In genomic region chr17:46860120-46860519, GRCm38 (mm10) we compare ENCODE assay signal across 18 mouse cellular contexts. TPM values are rescaled to one million over a fixed set of nuclear protein-coding genes. Genes with fewer than 3 reads are reported as not detected.
"Had no signal": no experiment of that assay in that cellular context is flagged by ENCODE, and none has a peak within 500 bp of the region (broad histone marks: within the 10 kb centered on the region; RNA-seq: fewer than 3 reads in every experiment).

No protein-coding gene starts in this region.

- H3K36me3 ChIP-seq: limb, embryonic 12.5 days; liver, embryonic 13.5 days; lung, embryonic 15.5 days; midbrain, embryonic 15.5 days; stomach, embryonic 15.5 days had no signal

- H3K4me2 ChIP-seq: limb, embryonic 12.5 days; liver, embryonic 13.5 days; lung, embryonic 15.5 days; midbrain, embryonic 15.5 days; stomach, embryonic 15.5 days had no signal

- H3K4me3 ChIP-seq: limb, embryonic 12.5 days; liver, embryonic 13.5 days; lung, embryonic 15.5 days; midbrain, embryonic 15.5 days; stomach, embryonic 15.5 days had no signal

- H3K9ac ChIP-seq: limb, embryonic 12.5 days; liver, embryonic 13.5 days; liver, postnatal 0 days; lung, embryonic 15.5 days; midbrain, embryonic 15.5 days; stomach, embryonic 15.5 days had no signal

- H3K27ac ChIP-seq: limb, embryonic 12.5 days; lung, embryonic 15.5 days; stomach, embryonic 15.5 days had no signal

- DNase-seq: kidney, adult 2 months; kidney, postnatal 25 days; liver; liver, embryonic 13.5 days; liver, postnatal 0 days; lung, postnatal 14 days; thymus, adult 2 months; thymus, postnatal 25 days had no signal

- H3K9me3 ChIP-seq: limb, embryonic 12.5 days; liver, embryonic 13.5 days; lung, embryonic 15.5 days; midbrain, embryonic 15.5 days; stomach, embryonic 15.5 days had no signal

- H3K27me3 ChIP-seq: limb, embryonic 12.5 days; liver, embryonic 13.5 days; lung, embryonic 15.5 days; midbrain, embryonic 15.5 days; stomach, embryonic 15.5 days had no signal

- ATAC-seq: liver, postnatal 0 days; midbrain, embryonic 15.5 days had no signal

RNA-seq across cellular contexts. Expression of gene Prph2, which starts 50.1 kb away (rescaled TPM):
- total RNA-seq: layer of hippocampus, adult 18-20 months; left cerebral cortex, postnatal 36 days; megakaryocyte-erythroid progenitor cell, adult 5-6 weeks had no signal
- polyA plus RNA-seq: kidney, adult 2 months; limb, embryonic 12.5 days; liver, embryonic 13.5 days; liver, postnatal 0 days; lung, embryonic 15.5 days; midbrain, embryonic 15.5 days; neural tube, embryonic 14.5 days; spleen, adult 2 months; stomach, embryonic 15.5 days; urinary bladder, adult 2 months had no signal
